Mouse (Mus musculus) intestine, embryonic 14.5 days (tissue): ENCODE measurements around the gene Atp13a1. TPM values are rescaled to one million over a fixed set of nuclear protein-coding genes. Genes with fewer than 3 reads are reported as not detected.

Source experiments
- ATAC-seq: fragments of 200-750 bp; cut with Nextera tagmentation; replicated peaks from 2 replicates; pipeline ENCODE4 v1.8.0; 2017; ENCODE audit warnings: low read depth, moderate number of reproducible peaks, moderate TSS enrichment, moderate library complexity; ENCODE audit not compliant: low FRiP score, low TSS enrichment
- DNase-seq: peaks from one replicate; pipeline ENCODE4 v3.0.0-alpha.2; 2018; ENCODE audit warnings: low spot score
- H3K27ac ChIP-seq: fragments of 300-500 bp; sonication (generic); 2 replicates; pipeline ENCODE4 v1.5.1; 2014; ENCODE audit warnings: low read depth, mild to moderate bottlenecking, control low read depth
- H3K27me3 ChIP-seq: fragments of 300-500 bp; sonication (generic); replicated peaks from 2 replicates; pipeline ENCODE4 v1.6.1; 2014; ENCODE audit warnings: low read length, control low read depth; ENCODE audit not compliant: control insufficient read depth, insufficient read depth
- H3K36me3 ChIP-seq: fragments of 300-500 bp; sonication (generic); 2 replicates; pipeline ENCODE4 v1.6.1; 2014; ENCODE audit warnings: low read length, control low read depth; ENCODE audit not compliant: control insufficient read depth, insufficient read depth
- H3K4me1 ChIP-seq: fragments of 300-500 bp; sonication (generic); replicated peaks from 2 replicates; pipeline ENCODE4 v1.6.1; 2014; ENCODE audit warnings: low read length, control low read depth, mixed read lengths; ENCODE audit not compliant: control insufficient read depth, insufficient read depth
- H3K4me2 ChIP-seq: fragments of 300-500 bp; sonication (generic); 2 replicates; pipeline ENCODE4 v1.6.1; 2014; ENCODE audit warnings: low read length
- H3K4me3 ChIP-seq: fragments of 300-500 bp; sonication (generic); 2 replicates; pipeline ENCODE4 v1.5.1; 2014; ENCODE audit warnings: low read depth, low read length, control low read depth, mixed read lengths
- H3K9ac ChIP-seq: fragments of 300-500 bp; sonication (generic); 2 replicates; pipeline ENCODE4 v1.6.1; 2014; ENCODE audit warnings: mild to moderate bottlenecking, low read length
- H3K9me3 ChIP-seq: fragments of 300-500 bp; sonication (generic); 2 replicates; pipeline ENCODE4 v1.6.1; 2016; ENCODE audit warnings: low read length, control low read depth; ENCODE audit not compliant: control insufficient read depth
- WGBS: fragments of 180-500 bp; shearing (Covaris S2); extraction: QIAGEN DNeasy Blood & Tissue Kit; methylation state at CpG from one replicate; pipeline ENCODE4 v1.1.7; 2014; 5-methylcytosine and 5-hydroxymethylcytosine counted together
- polyA plus RNA-seq: library from polyadenylated mRNA; unstranded; fragments of >200 nt; fragmentation: Nextera tagmentation; extraction: Ambion mirVana; gene quantifications from 2 replicates; pipeline ENCODE4 v1.2.1, GENCODE M21; 2014

Gene Atp13a1
- polyA plus RNA-seq, 1 experiment from 2014 or later, result 55.9 TPM

DNA sequence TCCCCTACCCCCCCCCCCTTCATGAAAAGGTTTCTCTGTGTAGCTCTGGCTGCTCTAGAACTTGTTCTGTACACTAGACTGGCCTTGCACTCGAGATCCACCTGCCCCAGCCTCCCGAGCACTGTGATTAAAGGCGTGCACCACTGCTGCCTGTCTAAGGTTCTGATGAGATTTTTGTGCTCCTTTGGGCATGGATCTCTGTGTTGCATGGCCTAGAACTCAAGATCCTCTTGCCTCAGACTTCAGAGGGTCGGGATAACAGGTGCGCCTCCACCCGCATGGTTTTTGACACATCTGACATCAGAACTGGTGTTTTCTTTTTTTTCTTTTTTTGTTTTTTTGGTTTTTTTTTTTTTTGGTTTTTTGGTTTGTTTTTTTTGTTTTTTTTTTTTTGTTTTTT, 13.6 kb downstream of the Atp13a1 start:
- DNase-seq (no peak), ATAC-seq (no peak)
- WGBS, result 91% methylated on average over 6 of the region's 6 CpGs
- Histone ChIP-seq H3K9ac (no peak overlapping the region), H3K36me3 (peaks cover 82% of the 10 kb centered on the region), H3K27me3 (no peaks in the 10 kb centered on the region), H3K4me2 (no peak overlapping the region), H3K4me3 (no peak overlapping the region), H3K4me1 (peaks cover 6% of the 10 kb centered on the region; the same call in 1 of the 2 replicates), H3K27ac (no peak overlapping the region), H3K9me3 (no peaks in the 10 kb centered on the region)

DNA sequence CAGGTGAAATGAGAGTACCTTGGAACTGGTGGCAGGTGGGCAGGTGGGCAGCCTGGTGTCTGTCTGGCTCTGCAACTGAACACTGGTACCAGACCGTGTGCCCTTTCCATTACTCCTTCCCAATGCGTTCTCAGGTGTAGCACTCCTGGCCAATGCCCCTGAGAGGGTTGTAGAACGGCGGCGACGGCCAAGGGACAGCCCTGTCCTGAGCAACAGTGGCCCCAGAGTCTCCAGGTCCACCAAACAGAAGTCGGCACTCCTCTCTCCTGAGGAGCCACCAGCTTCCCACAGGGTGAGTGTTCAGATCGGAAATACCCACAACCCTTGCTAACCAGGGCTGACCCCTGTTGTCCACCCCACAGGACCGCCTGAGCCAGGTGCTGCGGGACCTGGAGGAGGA, 14.1 kb downstream of the Atp13a1 start:
- no peak overlapping the region for H3K9ac ChIP-seq
- H3K27ac ChIP-seq, result no peak overlapping the region
- 96% methylated on average over 10 of the region's 10 CpGs for WGBS
- DNase-seq (no peak), ATAC-seq (no peak)
- no peak overlapping the region for H3K4me2 ChIP-seq
- peaks cover 6% of the 10 kb centered on the region; the same call in 1 of the 2 replicates for H3K4me1 ChIP-seq
- H3K4me3 ChIP-seq, result no peak overlapping the region
- H3K27me3 ChIP-seq, result no peaks in the 10 kb centered on the region
- no peaks in the 10 kb centered on the region for H3K9me3 ChIP-seq
- H3K36me3 ChIP-seq, result peaks cover 76% of the 10 kb centered on the region

DNA sequence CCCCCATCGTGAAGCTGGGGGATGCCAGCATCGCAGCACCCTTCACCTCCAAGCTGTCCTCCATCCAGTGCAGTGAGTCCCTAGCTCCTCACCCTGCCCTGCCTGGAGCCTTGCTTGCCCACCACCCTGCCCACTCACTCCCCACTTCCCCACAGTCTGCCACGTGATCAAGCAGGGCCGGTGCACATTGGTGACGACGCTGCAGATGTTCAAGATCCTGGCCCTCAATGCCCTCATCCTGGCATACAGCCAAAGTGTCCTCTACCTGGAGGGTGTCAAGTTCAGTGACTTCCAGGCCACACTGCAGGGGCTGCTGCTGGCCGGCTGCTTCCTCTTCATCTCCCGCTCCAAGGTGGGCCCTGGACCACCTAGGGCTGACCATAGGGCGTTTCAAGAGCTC, 14.5 kb downstream of the Atp13a1 start:
- Histone ChIP-seq H3K9ac (no peak overlapping the region), H3K4me2 (no peak overlapping the region), H3K4me1 (peaks cover 6% of the 10 kb centered on the region; the same call in 1 of the 2 replicates), H3K4me3 (no peak overlapping the region), H3K36me3 (peaks cover 72% of the 10 kb centered on the region), H3K27me3 (no peaks in the 10 kb centered on the region), H3K27ac (no peak overlapping the region), H3K9me3 (no peaks in the 10 kb centered on the region)
- ATAC-seq (no peak), DNase-seq (no peak)
- 95% methylated on average over 9 of the region's 9 CpGs for WGBS

DNA sequence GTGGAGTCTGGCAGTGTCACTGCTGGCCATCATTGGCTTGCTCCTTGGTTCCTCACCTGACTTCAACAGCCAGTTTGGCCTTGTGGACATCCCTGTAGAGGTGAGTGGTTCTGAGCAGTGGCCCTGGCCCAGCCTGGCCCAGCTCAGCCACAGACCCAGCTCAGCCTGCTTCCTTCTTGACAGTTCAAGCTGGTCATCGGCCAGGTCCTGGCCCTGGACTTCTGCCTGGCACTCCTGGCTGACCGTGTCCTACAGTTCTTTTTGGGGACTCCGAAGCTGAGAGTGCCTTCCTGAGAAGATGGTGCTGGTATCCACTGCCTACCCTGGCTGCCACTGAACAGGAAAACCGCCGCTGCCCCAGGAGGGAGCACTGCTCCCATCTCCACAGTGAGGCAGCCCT, 16.3 kb downstream of the Atp13a1 start:
- WGBS, result 95% methylated on average over 5 of the region's 5 CpGs
- H3K4me3 ChIP-seq, result no peak overlapping the region
- H3K36me3 ChIP-seq, result peaks cover 56% of the 10 kb centered on the region
- no peak overlapping the region for H3K9ac ChIP-seq
- ATAC-seq (no peak), DNase-seq (no peak)
- no peaks in the 10 kb centered on the region for H3K9me3 ChIP-seq
- no peaks in the 10 kb centered on the region for H3K27me3 ChIP-seq
- peaks cover 6% of the 10 kb centered on the region; the same call in 1 of the 2 replicates for H3K4me1 ChIP-seq
- no peak overlapping the region for H3K27ac ChIP-seq
- H3K4me2 ChIP-seq, result no peak overlapping the region

DNA sequence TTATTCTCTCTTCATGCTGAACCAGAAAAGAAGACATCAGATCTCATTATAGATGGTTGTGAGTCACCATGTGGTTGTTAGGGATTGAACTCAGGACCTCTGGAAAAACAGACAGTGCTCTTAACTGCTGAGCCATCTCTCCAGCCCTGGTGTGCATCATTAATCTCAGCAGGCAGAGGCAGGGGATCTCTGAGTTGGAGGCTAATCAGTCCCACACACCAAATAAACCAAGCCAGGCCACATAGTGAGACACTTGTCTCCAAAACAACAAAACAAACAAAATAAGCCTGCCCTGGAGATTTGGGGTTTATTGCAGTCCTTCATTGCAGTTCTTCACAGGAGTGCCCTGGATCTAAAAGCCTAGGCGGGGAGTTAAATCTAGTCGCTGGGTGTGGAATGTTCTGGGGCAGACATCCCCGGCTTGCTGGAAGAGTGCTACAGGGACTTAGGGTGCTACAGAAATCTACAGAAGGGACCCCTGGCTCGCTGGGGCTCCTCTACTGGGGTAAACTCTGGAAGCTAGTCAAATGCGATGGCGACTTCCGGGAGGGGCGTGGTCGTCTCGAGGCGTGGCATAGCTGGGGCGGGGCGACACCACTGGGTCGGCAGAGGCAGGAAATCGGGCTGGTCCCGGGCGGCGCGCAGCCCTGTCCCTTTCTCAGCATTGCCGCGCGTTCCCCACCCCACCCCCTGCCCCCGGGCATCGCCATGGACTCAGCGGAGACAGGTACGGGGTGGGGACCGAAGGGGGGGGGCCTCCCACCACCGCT, 17.3 kb downstream of the Atp13a1 start, which contains the start of gene Gmip:
Gmip (plus strand) TSS at position 586 of the 770 bp plus-strand sequence.
- ATAC-seq, result peak; percentile 73
- Histone ChIP-seq H3K27ac (no peak within 1 kb of the TSS), H3K9me3 (no peaks in the 10 kb centered on the region)

DNA sequence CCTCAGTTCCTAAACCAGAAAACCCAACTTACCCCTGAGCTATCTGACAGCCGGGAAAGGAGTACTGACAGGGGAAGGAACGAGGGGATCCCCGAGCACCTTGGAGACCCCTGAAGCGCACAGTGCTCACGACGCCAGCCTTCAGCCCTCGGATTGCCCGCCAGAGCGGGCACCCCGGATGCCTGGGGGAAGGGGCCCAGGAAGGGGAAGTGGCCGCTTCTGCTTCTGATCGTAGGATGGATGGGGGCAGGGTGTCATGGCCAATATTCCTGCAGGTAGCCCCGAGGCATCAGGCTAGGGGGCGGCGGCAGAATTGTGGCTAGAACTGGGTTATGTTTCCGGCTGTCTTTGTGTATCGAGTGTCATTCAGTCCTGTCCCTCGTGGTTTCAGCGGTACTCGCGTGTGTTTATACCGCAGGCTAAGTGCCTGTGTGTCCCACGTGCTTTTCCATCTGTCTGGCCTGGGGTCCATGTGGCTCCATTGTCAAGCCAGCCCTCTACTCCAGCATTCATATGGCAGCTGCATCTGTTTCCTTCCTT, 18.0 kb downstream of the Atp13a1 start:
- no peak overlapping the region for H3K27ac ChIP-seq
- peak overlapping the region; percentile 56 for H3K4me3 ChIP-seq
- peak overlapping the region; percentile 64 for H3K9ac ChIP-seq
- DNase-seq (peak; percentile 65), ATAC-seq (peak; percentile 44; the same call in 1 of the 2 replicates)
- H3K4me2 ChIP-seq, result peak overlapping the region; percentile 93
- H3K36me3 ChIP-seq, result peaks cover 46% of the 10 kb centered on the region
- peaks cover 6% of the 10 kb centered on the region; the same call in 1 of the 2 replicates for H3K4me1 ChIP-seq
- H3K27me3 ChIP-seq, result no peaks in the 10 kb centered on the region
- 2% methylated on average over 23 of the region's 23 CpGs for WGBS
- no peaks in the 10 kb centered on the region for H3K9me3 ChIP-seq

More for the DNA sequence above, 17.3 kb downstream of the Atp13a1 start, which contains the start of gene Gmip:
- Histone ChIP-seq H3K36me3 (peaks cover 46% of the 10 kb centered on the region), H3K27me3 (no peaks in the 10 kb centered on the region), H3K4me3 (peak within 1 kb of the TSS; percentile 56), H3K4me2 (peak within 1 kb of the TSS; percentile 93), H3K4me1 (peaks cover 6% of the 10 kb centered on the region; the same call in 1 of the 2 replicates), H3K9ac (peak within 1 kb of the TSS; percentile 64)
- WGBS, result 7% methylated on average over 28 of the region's 28 CpGs
- peak; percentile 93 for DNase-seq

DNA sequence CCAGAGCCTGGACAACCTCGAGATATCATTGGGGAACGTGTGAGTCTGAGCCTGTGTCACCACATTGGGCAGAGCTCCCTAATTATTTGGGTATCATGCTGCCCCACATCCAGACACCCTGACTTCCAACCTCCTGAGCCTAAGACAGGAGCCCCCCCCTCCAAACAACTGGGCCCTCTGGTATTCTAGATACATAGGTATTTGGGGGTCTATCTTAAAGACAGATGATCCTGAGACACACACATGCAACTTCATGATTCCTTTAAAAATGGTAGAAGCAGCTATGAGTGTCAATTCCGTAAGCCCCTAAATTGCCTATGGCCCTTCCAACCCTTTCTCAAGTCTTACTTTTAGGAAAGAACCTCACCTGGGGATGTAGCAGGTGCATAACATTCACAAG, 18.9 kb downstream of the Atp13a1 start:
- H3K36me3 ChIP-seq, result peaks cover 40% of the 10 kb centered on the region
- peaks cover 6% of the 10 kb centered on the region; the same call in 1 of the 2 replicates for H3K4me1 ChIP-seq
- ATAC-seq (no peak), DNase-seq (no peak)
- no peak overlapping the region for H3K4me2 ChIP-seq
- no peaks in the 10 kb centered on the region for H3K9me3 ChIP-seq
- H3K27me3 ChIP-seq, result no peaks in the 10 kb centered on the region
- no peak overlapping the region for H3K4me3 ChIP-seq
- WGBS, result 46% methylated on average over 3 of the region's 3 CpGs
- no peak overlapping the region for H3K9ac ChIP-seq
- H3K27ac ChIP-seq, result no peak overlapping the region

DNA sequence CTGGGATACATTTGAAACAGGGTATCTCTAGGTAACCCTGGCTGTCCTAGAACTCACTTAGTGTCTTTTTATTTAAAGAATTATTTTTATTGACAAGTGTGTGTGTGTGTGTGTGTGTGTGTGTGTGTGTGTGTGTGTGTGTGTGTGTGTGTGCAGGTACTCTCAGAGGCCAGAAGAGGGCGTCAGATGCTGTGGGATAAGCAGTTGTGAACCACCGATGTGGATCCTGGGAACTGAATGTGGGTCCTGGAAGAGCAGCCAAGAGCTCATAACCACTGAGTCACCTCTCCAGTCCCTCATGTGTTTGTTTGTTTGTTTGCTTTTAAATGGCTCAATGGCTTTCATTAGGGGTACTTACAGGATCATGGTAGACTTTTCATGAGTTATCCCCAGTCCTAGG, 23.9 kb downstream of the Atp13a1 start:
- Histone ChIP-seq H3K4me3 (no peak overlapping the region), H3K4me2 (no peak overlapping the region), H3K27me3 (no peaks in the 10 kb centered on the region), H3K27ac (no peak overlapping the region), H3K9me3 (no peaks in the 10 kb centered on the region), H3K9ac (no peak overlapping the region), H3K4me1 (no peaks in the 10 kb centered on the region), H3K36me3 (peaks cover 27% of the 10 kb centered on the region)
- WGBS, result 85% methylated on average over 2 of the region's 2 CpGs
- ATAC-seq (no peak), DNase-seq (no peak)
